Comparison of ENCODE assay signal across 9 mouse cellular contexts in the genomic region with DNA sequence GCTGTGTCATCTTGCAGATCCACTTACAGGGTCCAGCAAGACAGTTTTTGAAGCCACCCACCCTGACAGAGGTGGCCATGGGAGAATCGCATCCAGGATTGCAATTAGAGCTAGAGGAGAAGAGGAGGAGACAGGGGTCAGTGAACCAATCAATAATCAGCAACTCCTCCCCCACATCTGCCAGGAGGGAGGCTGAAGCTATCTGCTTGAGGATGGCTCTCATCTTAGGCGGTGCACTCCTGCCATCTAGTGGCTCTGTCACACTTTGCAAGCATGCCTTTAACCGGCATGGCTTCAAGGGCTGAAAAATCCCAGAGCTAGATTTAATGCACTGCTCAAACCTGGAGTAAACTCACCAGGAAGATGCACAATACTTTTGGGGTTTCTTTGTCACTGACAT.
DNase-seq lines count a peak whose midpoint lies in the region; ATAC-seq and TF ChIP-seq lines count a peak whose summit lies in the region.
"Had no signal": no experiment of that assay in that cellular context is flagged by ENCODE, and none has a peak within 500 bp of the region (broad histone marks: within the 10 kb centered on the region; RNA-seq: fewer than 3 reads in every experiment).

No protein-coding gene starts in this region.

- TF ChIP-seq EP300 in ES-Bruce4 (IDR thresholded peaks at IDR 0.05; ENCODE audit: insufficient read depth, low read depth, low read length), result no peak

- TF ChIP-seq CTCF in ES-Bruce4 (IDR thresholded peaks at IDR 0.05; ENCODE audit: low read depth, low read length), result peak; percentile 89

- peak; percentile 96 for ATAC-seq in forebrain, embryonic 13.5 days
- peak; percentile 76; the same call in 1 of the 2 replicates for ATAC-seq in lung, embryonic 15.5 days (ENCODE audit: borderline replicate concordance, extremely low read depth, low FRiP score, low TSS enrichment)

- WGBS in forebrain, embryonic 13.5 days, result 0% methylated on average over 3 of the region's 3 CpGs
- WGBS in lung, embryonic 15.5 days, result 3% methylated on average over 3 of the region's 3 CpGs

- no peak for TF ChIP-seq POLR2A in ES-Bruce4 (IDR thresholded peaks at IDR 0.05; ENCODE audit: insufficient read depth, low read length)

- no peaks in the 10 kb centered on the region for H3K4me1 ChIP-seq in ES-Bruce4 (ENCODE audit: control insufficient read depth, insufficient read depth, low read length)
- peaks cover 6% of the 10 kb centered on the region for H3K4me1 ChIP-seq in forebrain, embryonic 13.5 days
- peaks cover 3% of the 10 kb centered on the region; the same call in 1 of the 2 replicates for H3K4me1 ChIP-seq in lung, embryonic 15.5 days
- H3K4me1 ChIP-seq: heart, embryonic 15.5 days had no signal

- H3K9ac ChIP-seq in ES-Bruce4 (ENCODE audit: low read depth, poor library complexity, severe bottlenecking), result no peak overlapping the region
- no peak overlapping the region for H3K9ac ChIP-seq in forebrain, embryonic 13.5 days
- no peak overlapping the region for H3K9ac ChIP-seq in lung, embryonic 15.5 days
- H3K9ac ChIP-seq: heart, embryonic 15.5 days had no signal

- H3K4me3 ChIP-seq in ES-Bruce4 (ENCODE audit: low read depth, low read length), result no peak overlapping the region
- no peak overlapping the region for H3K4me3 ChIP-seq in forebrain, embryonic 13.5 days
- H3K4me3 ChIP-seq in lung, embryonic 15.5 days, result no peak overlapping the region
- H3K4me3 ChIP-seq: heart, embryonic 15.5 days had no signal

- peak overlapping the region; percentile 32; the same call in 1 of the 2 replicates for H3K4me2 ChIP-seq in forebrain, embryonic 13.5 days
- no peak overlapping the region for H3K4me2 ChIP-seq in lung, embryonic 15.5 days
- H3K4me2 ChIP-seq: heart, embryonic 15.5 days had no signal

- DNase-seq in c-Kit-positive CD71-negative TER-119-negative erythroid progenitor cells, embryonic 14.5 days (ENCODE audit: low read depth), result peak; percentile 39
- peak; percentile 80 for DNase-seq in heart, postnatal 4 days
- DNase-seq in layer of hippocampus, adult 18-20 months (ENCODE audit: low spot score in 2 of 2), result peak; percentile 79 to 92
- peak; percentile 60 for DNase-seq in ovary, postnatal 36 days (ENCODE audit: low spot score)
- DNase-seq in thymus, postnatal 36 days, result peak; percentile 28 to 37

- no peaks in the 10 kb centered on the region for H3K27me3 ChIP-seq in ES-Bruce4 (ENCODE audit: control insufficient read depth, insufficient read depth, low read length, poor library complexity, severe bottlenecking)
- H3K27me3 ChIP-seq in forebrain, embryonic 13.5 days, result no peaks in the 10 kb centered on the region
- H3K27me3 ChIP-seq in lung, embryonic 15.5 days, result no peaks in the 10 kb centered on the region
- H3K27me3 ChIP-seq: heart, embryonic 15.5 days had no signal

- H3K9me3 ChIP-seq in ES-Bruce4 (replicated peaks; ENCODE audit: control insufficient read depth, insufficient read depth, low read length, poor library complexity, severe bottlenecking), result no peaks in the 10 kb centered on the region
- H3K9me3 ChIP-seq in forebrain, embryonic 13.5 days (replicated peaks), result no peaks in the 10 kb centered on the region
- H3K9me3 ChIP-seq in lung, embryonic 15.5 days, result no peaks in the 10 kb centered on the region
- H3K9me3 ChIP-seq: heart, embryonic 15.5 days had no signal

- no peaks in the 10 kb centered on the region for H3K36me3 ChIP-seq in ES-Bruce4 (ENCODE audit: control insufficient read depth, insufficient read depth, low read length, poor library complexity, severe bottlenecking)
- H3K36me3 ChIP-seq in forebrain, embryonic 13.5 days (ENCODE audit: poor library complexity, severe bottlenecking), result no peaks in the 10 kb centered on the region
- H3K36me3 ChIP-seq in lung, embryonic 15.5 days, result no peaks in the 10 kb centered on the region
- H3K36me3 ChIP-seq: heart, embryonic 15.5 days had no signal

- H3K27ac ChIP-seq in ES-Bruce4 (ENCODE audit: insufficient read depth, low read length), result no peak overlapping the region
- no peak overlapping the region for H3K27ac ChIP-seq in forebrain, embryonic 13.5 days
- no peak overlapping the region for H3K27ac ChIP-seq in lung, embryonic 15.5 days
- H3K27ac ChIP-seq: heart, embryonic 15.5 days had no signal

Comparison
In these comparisons a context has a peak if more than half of its experiments do, and no peak if none do; other contexts are left out.
1. DNase-seq: peak in every context shown above with its lines; median percentile 86 in layer of hippocampus, adult 18-20 months; 80 in heart, postnatal 4 days; 60 in ovary, postnatal 36 days; 39 in c-Kit-positive CD71-negative TER-119-negative erythroid progenitor cells, embryonic 14.5 days; 32 in thymus, postnatal 36 days.